Mouse (Mus musculus): ENCODE results near the gene Ywhae. TPM values are rescaled to one million over a fixed set of nuclear protein-coding genes. Genes with fewer than 3 reads are reported as not detected.

The Ywhae gene
- total and polyA plus RNA-seq, 3 experiments = 129 to 1,436 (median 421) TPM

GRCm38 (mm10) chr11:75794602-75795320 is 62.1 kb downstream of the Ywhae start:
- Histone ChIP-seq H3K4me3 (replicated peaks in 1 of 3; ENCODE audit: low read depth in 2 of 3, low read length in 2 of 3, poor library complexity in 1 of 3) (no peak overlapping the region), H3K27me3 (replicated peaks) (peaks cover 21% of the 10 kb centered on the region), H3K27ac (ENCODE audit: insufficient read depth, low read depth) (no peak overlapping the region), H3K36me3 (replicated peaks in 1 of 2; ENCODE audit: control insufficient read depth in 1 of 2, insufficient read depth in 1 of 2, low read length in 1 of 2) (no peaks in the 10 kb centered on the region), H3K9me3 (replicated peaks; ENCODE audit: low read length) (no peaks in the 10 kb centered on the region), H3K4me2 (ENCODE audit: insufficient read depth, low read depth, poor library complexity, severe bottlenecking) (no peak overlapping the region), H3K4me1 (ENCODE audit: control insufficient read depth in 1 of 2, insufficient read depth in 2 of 2) (no peaks in the 10 kb centered on the region), H3K9ac (ENCODE audit: insufficient read depth, low read depth) (no peak overlapping the region), H3K79me2 (replicated peaks; ENCODE audit: control insufficient read depth, extremely low read depth, insufficient read depth, poor library complexity, severe bottlenecking) (no peaks in the 10 kb centered on the region)
- no peak for TF ChIP-seq RCOR1 (conservative IDR thresholded peaks at IDR 0.05; ENCODE audit: low read depth, low read length)
- TF ChIP-seq ZC3H11A (IDR thresholded peaks at IDR 0.05; ENCODE audit: low read depth, low read length) = no peak
- TF ChIP-seq HCFC1 (IDR thresholded peaks at IDR 0.05; ENCODE audit: low read depth, low read length) = no peak
- no peak for TF ChIP-seq ETS1 (conservative IDR thresholded peaks at IDR 0.05; ENCODE audit: low read depth, low read length)
- no peak for TF ChIP-seq POLR2AphosphoS2 (IDR thresholded peaks at IDR 0.05; ENCODE audit: low read depth, low read length)
- TF ChIP-seq CTCF (conservative IDR thresholded peaks at IDR 0.05 in 1 of 2, IDR thresholded peaks at IDR 0.05 in 1 of 2; ENCODE audit: low read depth in 2 of 2, low read length in 2 of 2) = no peak
- no peak for TF ChIP-seq IRF4 (IDR thresholded peaks at IDR 0.05; ENCODE audit: low read depth, low read length)
- TF ChIP-seq JUND (conservative IDR thresholded peaks at IDR 0.05; ENCODE audit: low read depth, low read length) = no peak
- TF ChIP-seq POLR2A (IDR thresholded peaks at IDR 0.05; ENCODE audit: low read depth, low read length) = no peak
- no peak for TF ChIP-seq SMC3 (IDR thresholded peaks at IDR 0.05; ENCODE audit: low read depth, low read length)
- dilution Hi-C loops (cut with MboI; ENCODE audit: extremely low pct_ligation_motif_present, extremely low pct_unique_long_range_greater_than_20kb, low sequenced_read_pairs) = no loop called here
- in situ Hi-C loops (cut with MboI; ENCODE audit: low pct_ligation_motif_present, low pct_unique_long_range_greater_than_20kb, low sequenced_read_pairs) = no loop called here
- no peak for DNase-seq (ENCODE audit: extremely low read depth)

- H3K9ac ChIP-seq (ENCODE audit: insufficient read depth, low read depth) = no peak overlapping the region
- no peaks in the 10 kb centered on the region for H3K79me2 ChIP-seq (replicated peaks; ENCODE audit: control insufficient read depth, extremely low read depth, insufficient read depth, poor library complexity, severe bottlenecking)
- dilution Hi-C loops (cut with MboI; ENCODE audit: extremely low pct_ligation_motif_present, extremely low pct_unique_long_range_greater_than_20kb, low sequenced_read_pairs) (no loop called here), in situ Hi-C loops (cut with MboI; ENCODE audit: low pct_ligation_motif_present, low pct_unique_long_range_greater_than_20kb, low sequenced_read_pairs) (no loop called here)
- H3K27me3 ChIP-seq (replicated peaks) = peaks cover 16% of the 10 kb centered on the region
- no peak for TF ChIP-seq SMC3 (IDR thresholded peaks at IDR 0.05; ENCODE audit: low read depth, low read length)
- TF ChIP-seq POLR2A (IDR thresholded peaks at IDR 0.05; ENCODE audit: low read depth, low read length) = no peak
- TF ChIP-seq MAX (IDR thresholded peaks at IDR 0.05; ENCODE audit: low read length) = no peak
- no peak for TF ChIP-seq MAFK (IDR thresholded peaks at IDR 0.05; ENCODE audit: insufficient replicate concordance, low read length)
- TF ChIP-seq JUND (conservative IDR thresholded peaks at IDR 0.05; ENCODE audit: low read depth, low read length) = no peak
- TF ChIP-seq NRF1 (IDR thresholded peaks at IDR 0.05; ENCODE audit: low read depth, low read length) = no peak
- TF ChIP-seq EP300 (IDR thresholded peaks at IDR 0.05; ENCODE audit: low read length) = no peak
- no peak for TF ChIP-seq USF1 (IDR thresholded peaks at IDR 0.05; ENCODE audit: low read depth, low read length)
- TF ChIP-seq ELF1 (IDR thresholded peaks at IDR 0.05; ENCODE audit: low read depth, low read length) = no peak
- no peak for TF ChIP-seq JUN (IDR thresholded peaks at IDR 0.05; ENCODE audit: insufficient read depth, low read depth, low read length)
- TF ChIP-seq GABPA (IDR thresholded peaks at IDR 0.05; ENCODE audit: insufficient replicate concordance, low read depth, low read length) = no peak
- no peak for TF ChIP-seq ZNF384 (IDR thresholded peaks at IDR 0.05; ENCODE audit: low read depth, low read length)
- no peak for TF ChIP-seq KAT2A (IDR thresholded peaks at IDR 0.05; ENCODE audit: insufficient replicate concordance, low read length)
- TF ChIP-seq MAZ (IDR thresholded peaks at IDR 0.05; ENCODE audit: low read depth, low read length) = no peak
- TF ChIP-seq UBTF (IDR thresholded peaks at IDR 0.05; ENCODE audit: low read depth, low read length) = no peak
- no peak for TF ChIP-seq HCFC1 (IDR thresholded peaks at IDR 0.05; ENCODE audit: low read depth, low read length)
- no peak for TF ChIP-seq TCF12 (IDR thresholded peaks at IDR 0.05; ENCODE audit: low read depth, low read length)
- no peak for TF ChIP-seq ETS1 (conservative IDR thresholded peaks at IDR 0.05; ENCODE audit: low read depth, low read length)
- no peak for TF ChIP-seq SIN3A (IDR thresholded peaks at IDR 0.05; ENCODE audit: low read length)
- TF ChIP-seq CTCF (conservative IDR thresholded peaks at IDR 0.05 in 1 of 2, IDR thresholded peaks at IDR 0.05 in 1 of 2; ENCODE audit: low read depth in 2 of 2, low read length in 2 of 2) = no peak
- no peak overlapping the region for H3K27ac ChIP-seq (ENCODE audit: insufficient read depth, low read depth)
- no peaks in the 10 kb centered on the region for H3K4me1 ChIP-seq (ENCODE audit: control insufficient read depth in 1 of 2, insufficient read depth in 2 of 2)
- no peaks in the 10 kb centered on the region for H3K9me3 ChIP-seq (replicated peaks; ENCODE audit: low read length)
- no peak overlapping the region for H3K4me3 ChIP-seq (replicated peaks in 1 of 3; ENCODE audit: low read depth in 2 of 3, low read length in 2 of 3, poor library complexity in 1 of 3)
- no peak overlapping the region for H3K4me2 ChIP-seq (ENCODE audit: insufficient read depth, low read depth, poor library complexity, severe bottlenecking)
- H3K36me3 ChIP-seq (replicated peaks in 1 of 2; ENCODE audit: control insufficient read depth in 1 of 2, insufficient read depth in 1 of 2, low read length in 1 of 2) = no peaks in the 10 kb centered on the region
- no peak for DNase-seq (ENCODE audit: extremely low read depth)
Measured at GRCm38 (mm10) chr11:75795321-75795636, 62.6 kb downstream of the Ywhae start.

All from CH12.LX (cell line).